Mouse (Mus musculus): ENCODE results near the gene Tnfsf18. TPM values are rescaled to one million over a fixed set of nuclear protein-coding genes. Genes with fewer than 3 reads are reported as not detected.

Tnfsf18 gene
- polyA plus RNA-seq, 1 experiment from 2014 or later, result not detected

- Histone ChIP-seq H3K9me3 (ENCODE audit: control insufficient read depth, low read length) (no peaks in the 10 kb centered on the region), H3K4me1 (replicated peaks; ENCODE audit: control insufficient read depth, insufficient read depth, low read length) (no peaks in the 10 kb centered on the region), H3K9ac (ENCODE audit: low read length) (no peak overlapping the region), H3K4me2 (ENCODE audit: low read depth, low read length, severe bottlenecking) (no peak overlapping the region), H3K27ac (ENCODE audit: low read depth, low read length) (no peak overlapping the region), H3K36me3 (ENCODE audit: control insufficient read depth, insufficient read depth, low read length) (no peaks in the 10 kb centered on the region), H3K4me3 (ENCODE audit: low read depth, low read length) (no peak overlapping the region), H3K27me3 (ENCODE audit: control insufficient read depth, insufficient read depth, low read length) (no peaks in the 10 kb centered on the region)
- 88% methylated on average over 7 of the region's 7 CpGs for whole genome bisulfite sequencing
- DNase-seq (ENCODE audit: low spot score) (no peak), ATAC-seq (replicated peaks; ENCODE audit: low FRiP score) (no peak)
These were observed 2.7 kb upstream of the Tnfsf18 start for GRCm38 (mm10) chr1:161491766-161492165.

GRCm38 (mm10) chr1:161496866-161497645 is 2.6 kb downstream of the Tnfsf18 start:
- DNase-seq (ENCODE audit: low spot score), result no peak
- no peak for ATAC-seq (replicated peaks; ENCODE audit: low FRiP score)
- no peaks in the 10 kb centered on the region for H3K4me1 ChIP-seq (replicated peaks; ENCODE audit: control insufficient read depth, insufficient read depth, low read length)
- H3K4me2 ChIP-seq (ENCODE audit: low read depth, low read length, severe bottlenecking), result no peak overlapping the region
- no peak overlapping the region for H3K4me3 ChIP-seq (ENCODE audit: low read depth, low read length)
- no peaks in the 10 kb centered on the region for H3K27me3 ChIP-seq (ENCODE audit: control insufficient read depth, insufficient read depth, low read length)
- no peaks in the 10 kb centered on the region for H3K36me3 ChIP-seq (ENCODE audit: control insufficient read depth, insufficient read depth, low read length)
- H3K9me3 ChIP-seq (ENCODE audit: control insufficient read depth, low read length), result no peaks in the 10 kb centered on the region
- H3K9ac ChIP-seq (ENCODE audit: low read length), result no peak overlapping the region
- WGBS, result 79% methylated on average over 7 of the region's 7 CpGs
- H3K27ac ChIP-seq (ENCODE audit: low read depth, low read length), result no peak overlapping the region

GRCm38 (mm10) chr1:161500114-161500810 is 5.8 kb downstream of the Tnfsf18 start:
- H3K27ac ChIP-seq (ENCODE audit: low read depth, low read length), result no peak overlapping the region
- H3K9ac ChIP-seq (ENCODE audit: low read length), result no peak overlapping the region
- WGBS, result 88% methylated on average over 6 of the region's 6 CpGs
- H3K4me1 ChIP-seq (replicated peaks; ENCODE audit: control insufficient read depth, insufficient read depth, low read length), result no peaks in the 10 kb centered on the region
- H3K27me3 ChIP-seq (ENCODE audit: control insufficient read depth, insufficient read depth, low read length), result no peaks in the 10 kb centered on the region
- no peak overlapping the region for H3K4me2 ChIP-seq (ENCODE audit: low read depth, low read length, severe bottlenecking)
- no peak for DNase-seq (ENCODE audit: low spot score)
- ATAC-seq (replicated peaks; ENCODE audit: low FRiP score), result no peak
- H3K9me3 ChIP-seq (ENCODE audit: control insufficient read depth, low read length), result no peaks in the 10 kb centered on the region
- H3K36me3 ChIP-seq (ENCODE audit: control insufficient read depth, insufficient read depth, low read length), result no peaks in the 10 kb centered on the region
- H3K4me3 ChIP-seq (ENCODE audit: low read depth, low read length), result no peak overlapping the region

- no peak for ATAC-seq (replicated peaks; ENCODE audit: low FRiP score)
- no peak overlapping the region for H3K9ac ChIP-seq (ENCODE audit: low read length)
- WGBS, result 82% methylated on average over 4 of the region's 4 CpGs
These were observed 6.3 kb downstream of the Tnfsf18 start for GRCm38 (mm10) chr1:161500811-161501146.

GRCm38 (mm10) chr1:161506317-161506716 is 11.9 kb downstream of the Tnfsf18 start:
- H3K9me3 ChIP-seq (ENCODE audit: control insufficient read depth, low read length), result no peaks in the 10 kb centered on the region
- no peak overlapping the region for H3K27ac ChIP-seq (ENCODE audit: low read depth, low read length)
- no peak overlapping the region for H3K4me3 ChIP-seq (ENCODE audit: low read depth, low read length)
- no peaks in the 10 kb centered on the region for H3K27me3 ChIP-seq (ENCODE audit: control insufficient read depth, insufficient read depth, low read length)
- WGBS, result 91% methylated on average over 4 of the region's 4 CpGs
- ATAC-seq (replicated peaks; ENCODE audit: low FRiP score) (no peak), DNase-seq (ENCODE audit: low spot score) (no peak)
- H3K36me3 ChIP-seq (ENCODE audit: control insufficient read depth, insufficient read depth, low read length), result no peaks in the 10 kb centered on the region
- no peaks in the 10 kb centered on the region for H3K4me1 ChIP-seq (replicated peaks; ENCODE audit: control insufficient read depth, insufficient read depth, low read length)
- H3K9ac ChIP-seq (ENCODE audit: low read length), result no peak overlapping the region
- no peak overlapping the region for H3K4me2 ChIP-seq (ENCODE audit: low read depth, low read length, severe bottlenecking)

More at GRCm38 (mm10) chr1:161500811-161501146, 6.3 kb downstream of the Tnfsf18 start:
- Histone ChIP-seq H3K27me3 (ENCODE audit: control insufficient read depth, insufficient read depth, low read length) (no peaks in the 10 kb centered on the region), H3K4me3 (ENCODE audit: low read depth, low read length) (no peak overlapping the region), H3K9me3 (ENCODE audit: control insufficient read depth, low read length) (no peaks in the 10 kb centered on the region), H3K36me3 (ENCODE audit: control insufficient read depth, insufficient read depth, low read length) (no peaks in the 10 kb centered on the region), H3K4me2 (ENCODE audit: low read depth, low read length, severe bottlenecking) (no peak overlapping the region), H3K4me1 (replicated peaks; ENCODE audit: control insufficient read depth, insufficient read depth, low read length) (no peaks in the 10 kb centered on the region), H3K27ac (ENCODE audit: low read depth, low read length) (no peak overlapping the region)
- DNase-seq (ENCODE audit: low spot score), result no peak

GRCm38 (mm10) chr1:161507623-161508047 is 13.2 kb downstream of the Tnfsf18 start:
- Histone ChIP-seq H3K9ac (ENCODE audit: low read length) (no peak overlapping the region), H3K4me3 (ENCODE audit: low read depth, low read length) (no peak overlapping the region), H3K4me2 (ENCODE audit: low read depth, low read length, severe bottlenecking) (no peak overlapping the region), H3K27me3 (ENCODE audit: control insufficient read depth, insufficient read depth, low read length) (no peaks in the 10 kb centered on the region), H3K4me1 (replicated peaks; ENCODE audit: control insufficient read depth, insufficient read depth, low read length) (no peaks in the 10 kb centered on the region), H3K27ac (ENCODE audit: low read depth, low read length) (no peak overlapping the region), H3K36me3 (ENCODE audit: control insufficient read depth, insufficient read depth, low read length) (no peaks in the 10 kb centered on the region), H3K9me3 (ENCODE audit: control insufficient read depth, low read length) (no peaks in the 10 kb centered on the region)
- no peak for ATAC-seq (replicated peaks; ENCODE audit: low FRiP score)
- 72% methylated on average over 3 of the region's 3 CpGs for WGBS
- DNase-seq (ENCODE audit: low spot score), result no peak

- 86% methylated on average over 3 of the region's 3 CpGs for WGBS
- Histone ChIP-seq H3K27me3 (ENCODE audit: control insufficient read depth, insufficient read depth, low read length) (no peaks in the 10 kb centered on the region), H3K36me3 (ENCODE audit: control insufficient read depth, insufficient read depth, low read length) (no peaks in the 10 kb centered on the region)
These were observed 22.9 kb downstream of the Tnfsf18 start for GRCm38 (mm10) chr1:161517355-161517754.

GRCm38 (mm10) chr1:161520223-161520622 is 25.8 kb downstream of the Tnfsf18 start:
- DNase-seq (ENCODE audit: low spot score) (no peak), ATAC-seq (replicated peaks; ENCODE audit: low FRiP score) (no peak)
- Histone ChIP-seq H3K9me3 (ENCODE audit: control insufficient read depth, low read length) (no peaks in the 10 kb centered on the region), H3K4me3 (ENCODE audit: low read depth, low read length) (no peak overlapping the region), H3K27ac (ENCODE audit: low read depth, low read length) (no peak overlapping the region), H3K4me1 (replicated peaks; ENCODE audit: control insufficient read depth, insufficient read depth, low read length) (no peaks in the 10 kb centered on the region), H3K9ac (ENCODE audit: low read length) (no peak overlapping the region), H3K4me2 (ENCODE audit: low read depth, low read length, severe bottlenecking) (no peak overlapping the region), H3K27me3 (ENCODE audit: control insufficient read depth, insufficient read depth, low read length) (no peaks in the 10 kb centered on the region), H3K36me3 (ENCODE audit: control insufficient read depth, insufficient read depth, low read length) (no peaks in the 10 kb centered on the region)
- 81% methylated on average over 1 of the region's 1 CpGs for WGBS

More at GRCm38 (mm10) chr1:161517355-161517754, 22.9 kb downstream of the Tnfsf18 start:
- no peak overlapping the region for H3K9ac ChIP-seq (ENCODE audit: low read length)
- no peak overlapping the region for H3K27ac ChIP-seq (ENCODE audit: low read depth, low read length)
- no peak overlapping the region for H3K4me2 ChIP-seq (ENCODE audit: low read depth, low read length, severe bottlenecking)
- no peak overlapping the region for H3K4me3 ChIP-seq (ENCODE audit: low read depth, low read length)
- H3K4me1 ChIP-seq (replicated peaks; ENCODE audit: control insufficient read depth, insufficient read depth, low read length), result no peaks in the 10 kb centered on the region
- no peak for DNase-seq (ENCODE audit: low spot score)
- ATAC-seq (replicated peaks; ENCODE audit: low FRiP score), result no peak
- no peaks in the 10 kb centered on the region for H3K9me3 ChIP-seq (ENCODE audit: control insufficient read depth, low read length)

Measured in forebrain, embryonic 11.5 days (tissue).